Mouse (Mus musculus) myocyte (in vitro differentiated cells): ENCODE measurements around the gene Kctd2.
A peak's percentile ranks its signal among the peaks of the same experiment; 100 is the strongest.

Experiments
- CEBPB ChIP-seq: IDR thresholded peaks from 2 replicates; pipeline ENCODE4 v1.6.1; 2011; ENCODE audit warnings: mild to moderate bottlenecking, moderate library complexity; ENCODE audit not compliant: poor library complexity, insufficient read depth, severe bottlenecking
- MAX ChIP-seq: IDR thresholded peaks from one replicate; pipeline ENCODE4 v1.6.1; 2011; ENCODE audit warnings: low read depth, mild to moderate bottlenecking, control low read depth
- MYOG ChIP-seq, 3 experiments: IDR thresholded peaks; one replicate each; pipeline ENCODE4 v1.6.1; 2011; ENCODE audit warnings: control low read depth in 2 of 3, low read depth in 2 of 3, mild to moderate bottlenecking in 2 of 3; ENCODE audit not compliant: insufficient read length in 2 of 3, control insufficient read depth in 1 of 3, insufficient read depth in 1 of 3
- POLR2A ChIP-seq: IDR thresholded peaks from one replicate; pipeline ENCODE4 v1.6.1; 2011; ENCODE audit warnings: low read depth, mild to moderate bottlenecking, control low read depth, moderate library complexity; ENCODE audit not compliant: insufficient read length
- POLR2AphosphoS2 ChIP-seq: IDR thresholded peaks from one replicate; pipeline ENCODE4 v1.6.1; 2011; ENCODE audit warnings: low read depth, control low read depth; ENCODE audit not compliant: insufficient read length
- TCF3 ChIP-seq: IDR thresholded peaks from one replicate; pipeline ENCODE4 v1.6.1; 2011; ENCODE audit warnings: low read depth, control low read depth; ENCODE audit not compliant: insufficient read length
- USF1 ChIP-seq: IDR thresholded peaks from one replicate; pipeline ENCODE4 v1.6.1; 2011; ENCODE audit warnings: low read depth, mild to moderate bottlenecking, control low read depth, moderate library complexity

DNA sequence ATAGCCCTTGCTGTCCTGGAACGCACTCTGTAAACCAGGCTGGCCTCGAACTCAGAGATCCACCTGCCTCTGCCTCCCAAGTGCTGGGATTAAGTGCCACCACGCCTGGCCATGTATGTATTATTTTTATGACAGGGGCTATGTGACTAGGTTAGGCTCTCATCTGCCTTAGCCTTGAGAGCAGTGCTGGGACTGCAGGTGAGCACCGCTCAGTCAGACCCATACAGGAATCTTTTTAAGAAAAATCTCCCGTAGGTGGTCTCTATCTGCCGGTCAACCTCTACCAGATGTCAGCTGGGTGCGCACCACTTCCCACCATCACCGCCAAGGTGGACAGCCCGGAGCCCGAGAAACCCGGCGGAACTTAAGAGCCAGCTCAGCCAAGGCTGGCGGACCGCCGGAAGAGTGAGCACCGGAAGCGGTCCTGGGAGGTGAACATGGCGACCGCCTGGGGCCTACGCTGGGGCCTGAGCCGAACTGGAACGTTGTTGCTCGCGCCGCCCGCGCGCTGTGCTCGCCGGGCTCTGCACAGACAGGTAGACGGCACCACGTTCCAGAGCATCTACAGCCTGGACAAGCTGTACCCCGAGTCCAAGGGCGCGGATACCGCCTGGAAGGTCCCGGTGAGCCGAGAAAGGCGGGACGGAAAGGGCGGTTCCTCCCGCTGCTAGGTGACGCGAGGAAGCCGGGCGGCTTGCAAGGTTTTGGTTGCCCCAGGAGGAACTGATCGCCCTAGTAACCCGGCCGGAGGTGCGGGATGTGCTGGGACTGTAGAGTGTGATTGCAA, 16.4 kb upstream of the Kctd2 start, which contains the start of gene Mrpl58:
- TF ChIP-seq USF1 (no peak), POLR2A (peak; percentile 91), MAX (no peak), CEBPB (no peak), POLR2AphosphoS2 (peak; percentile 84), TCF3 (no peak), MYOG (IDR thresholded peaks at IDR 0.05; ENCODE audit: control insufficient read depth in 1 of 3, insufficient read depth in 1 of 3, insufficient read length in 2 of 3, low read depth in 2 of 3) (peak in 1 of 3 experiments; percentile 54)
